Mouse (Mus musculus): ENCODE data around the gene Aplp1. TPM values are rescaled to one million over a fixed set of nuclear protein-coding genes. Genes with fewer than 3 reads are reported as not detected.
A peak's percentile ranks its signal among the peaks of the same experiment; 100 is the strongest.

Aplp1 gene
- polyA plus RNA-seq, 1 experiment from 2014 or later = 710 TPM

- no peak overlapping the region for H3K27ac ChIP-seq (replicated peaks; ENCODE audit: low read depth, low read length)
These were observed 29.7 kb upstream of the Aplp1 start for GRCm38 (mm10) chr7:30474999-30475398.

GRCm38 (mm10) chr7:30472411-30472810 lies 27.1 kb upstream of the Aplp1 start:
- WGBS = 43% methylated on average over 5 of the region's 5 CpGs
- Histone ChIP-seq H3K4me3 (replicated peaks; ENCODE audit: low read depth, low read length) (no peak overlapping the region), H3K27ac (replicated peaks; ENCODE audit: low read depth, low read length) (no peak overlapping the region), H3K9ac (replicated peaks; ENCODE audit: low read length) (no peak overlapping the region), H3K27me3 (ENCODE audit: control insufficient read depth, insufficient read depth, low read length) (peaks cover 12% of the 10 kb centered on the region), H3K4me2 (ENCODE audit: low read length) (no peak overlapping the region), H3K4me1 (ENCODE audit: control insufficient read depth, insufficient read depth, low read length) (0 out of 2 replicates have a peak, but pooled peaks cover under 1% of the 10 kb centered on the region), H3K36me3 (ENCODE audit: control insufficient read depth, insufficient read depth, low read length) (no peaks in the 10 kb centered on the region), H3K9me3 (ENCODE audit: control insufficient read depth, low read length) (no peaks in the 10 kb centered on the region)
- ATAC-seq (ENCODE audit: low FRiP score, low TSS enrichment) (no peak), DNase-seq (peak; percentile 57)

More at GRCm38 (mm10) chr7:30474999-30475398, 29.7 kb upstream of the Aplp1 start:
- Histone ChIP-seq H3K36me3 (ENCODE audit: control insufficient read depth, insufficient read depth, low read length) (no peaks in the 10 kb centered on the region), H3K4me3 (replicated peaks; ENCODE audit: low read depth, low read length) (no peak overlapping the region), H3K27me3 (ENCODE audit: control insufficient read depth, insufficient read depth, low read length) (no peaks in the 10 kb centered on the region), H3K4me1 (ENCODE audit: control insufficient read depth, insufficient read depth, low read length) (0 out of 2 replicates have a peak, but pooled peaks cover 3% of the 10 kb centered on the region), H3K9me3 (ENCODE audit: control insufficient read depth, low read length) (no peaks in the 10 kb centered on the region), H3K4me2 (ENCODE audit: low read length) (no peak overlapping the region), H3K9ac (replicated peaks; ENCODE audit: low read length) (no peak overlapping the region)
- WGBS = 69% methylated on average over 4 of the region's 4 CpGs
- no peak for DNase-seq
- ATAC-seq (ENCODE audit: low FRiP score, low TSS enrichment) = no peak

GRCm38 (mm10) chr7:30464816-30465300 lies 19.5 kb upstream of the Aplp1 start:
- Histone ChIP-seq H3K9me3 (ENCODE audit: control insufficient read depth, low read length) (no peaks in the 10 kb centered on the region), H3K9ac (replicated peaks; ENCODE audit: low read length) (no peak overlapping the region), H3K27ac (replicated peaks; ENCODE audit: low read depth, low read length) (no peak overlapping the region), H3K4me3 (replicated peaks; ENCODE audit: low read depth, low read length) (no peak overlapping the region), H3K36me3 (ENCODE audit: control insufficient read depth, insufficient read depth, low read length) (no peaks in the 10 kb centered on the region), H3K4me2 (ENCODE audit: low read length) (no peak overlapping the region), H3K4me1 (ENCODE audit: control insufficient read depth, insufficient read depth, low read length) (no peaks in the 10 kb centered on the region), H3K27me3 (ENCODE audit: control insufficient read depth, insufficient read depth, low read length) (peaks cover 71% of the 10 kb centered on the region)
- DNase-seq (no peak), ATAC-seq (ENCODE audit: low FRiP score, low TSS enrichment) (no peak)
- WGBS = 12% methylated on average over 6 of the region's 6 CpGs

- Histone ChIP-seq H3K27me3 (ENCODE audit: control insufficient read depth, insufficient read depth, low read length) (peaks cover 78% of the 10 kb centered on the region), H3K4me3 (replicated peaks; ENCODE audit: low read depth, low read length) (no peak overlapping the region), H3K9me3 (ENCODE audit: control insufficient read depth, low read length) (no peaks in the 10 kb centered on the region), H3K4me2 (ENCODE audit: low read length) (no peak overlapping the region), H3K9ac (replicated peaks; ENCODE audit: low read length) (no peak overlapping the region), H3K4me1 (ENCODE audit: control insufficient read depth, insufficient read depth, low read length) (no peaks in the 10 kb centered on the region), H3K36me3 (ENCODE audit: control insufficient read depth, insufficient read depth, low read length) (no peaks in the 10 kb centered on the region), H3K27ac (replicated peaks; ENCODE audit: low read depth, low read length) (no peak overlapping the region)
- 7% methylated on average over 4 of the region's 4 CpGs for WGBS
- no peak for DNase-seq
- no peak for ATAC-seq (ENCODE audit: low FRiP score, low TSS enrichment)
These were observed 18.7 kb upstream of the Aplp1 start for GRCm38 (mm10) chr7:30463996-30464395.

GRCm38 (mm10) chr7:30463568-30463967 lies 18.2 kb upstream of the Aplp1 start:
- no peak overlapping the region for H3K9ac ChIP-seq (replicated peaks; ENCODE audit: low read length)
- DNase-seq (no peak), ATAC-seq (ENCODE audit: low FRiP score, low TSS enrichment) (no peak)
- 0 out of 2 replicates have a peak, but pooled peaks cover 1% of the 10 kb centered on the region for H3K4me1 ChIP-seq (ENCODE audit: control insufficient read depth, insufficient read depth, low read length)
- WGBS = 17% methylated on average over 7 of the region's 7 CpGs
- H3K4me3 ChIP-seq (replicated peaks; ENCODE audit: low read depth, low read length) = no peak overlapping the region
- H3K27me3 ChIP-seq (ENCODE audit: control insufficient read depth, insufficient read depth, low read length) = peaks cover 76% of the 10 kb centered on the region
- H3K27ac ChIP-seq (replicated peaks; ENCODE audit: low read depth, low read length) = no peak overlapping the region
- no peaks in the 10 kb centered on the region for H3K9me3 ChIP-seq (ENCODE audit: control insufficient read depth, low read length)
- no peak overlapping the region for H3K4me2 ChIP-seq (ENCODE audit: low read length)
- no peaks in the 10 kb centered on the region for H3K36me3 ChIP-seq (ENCODE audit: control insufficient read depth, insufficient read depth, low read length)

- Histone ChIP-seq H3K4me1 (ENCODE audit: control insufficient read depth, insufficient read depth, low read length) (peaks cover 24% of the 10 kb centered on the region), H3K9ac (replicated peaks; ENCODE audit: low read length) (no peak overlapping the region), H3K36me3 (ENCODE audit: control insufficient read depth, insufficient read depth, low read length) (no peaks in the 10 kb centered on the region), H3K27ac (replicated peaks; ENCODE audit: low read depth, low read length) (no peak overlapping the region), H3K4me2 (ENCODE audit: low read length) (no peak overlapping the region), H3K4me3 (replicated peaks; ENCODE audit: low read depth, low read length) (no peak overlapping the region), H3K9me3 (ENCODE audit: control insufficient read depth, low read length) (no peaks in the 10 kb centered on the region), H3K27me3 (ENCODE audit: control insufficient read depth, insufficient read depth, low read length) (peaks cover 59% of the 10 kb centered on the region)
- DNase-seq (no peak), ATAC-seq (ENCODE audit: low FRiP score, low TSS enrichment) (no peak)
- 36% methylated on average over 6 of the region's 6 CpGs for WGBS
These were observed 14.1 kb upstream of the Aplp1 start for GRCm38 (mm10) chr7:30459484-30459883.

- under 1% methylated on average over 16 of the region's 16 CpGs for WGBS
- Histone ChIP-seq H3K27ac (replicated peaks; ENCODE audit: low read depth, low read length) (no peak within 1 kb of the TSS), H3K4me1 (ENCODE audit: control insufficient read depth, insufficient read depth, low read length) (peaks cover 24% of the 10 kb centered on the region), H3K9ac (replicated peaks; ENCODE audit: low read length) (peak within 1 kb of the TSS; percentile 42), H3K9me3 (ENCODE audit: control insufficient read depth, low read length) (no peaks in the 10 kb centered on the region), H3K4me2 (ENCODE audit: low read length) (peak within 1 kb of the TSS; percentile 55), H3K4me3 (replicated peaks; ENCODE audit: low read depth, low read length) (peak within 1 kb of the TSS; percentile 16), H3K27me3 (ENCODE audit: control insufficient read depth, insufficient read depth, low read length) (peaks cover 62% of the 10 kb centered on the region), H3K36me3 (ENCODE audit: control insufficient read depth, insufficient read depth, low read length) (no peaks in the 10 kb centered on the region)
- DNase-seq (peak; percentile 80), ATAC-seq (ENCODE audit: low FRiP score, low TSS enrichment) (peak; percentile 87)
These were observed 12.4 kb upstream of the Aplp1 start, which contains the start of the genes Kirrel2 and Nphs1 for GRCm38 (mm10) chr7:30457629-30458330. TSS of gene Kirrel2 (minus strand) at chr7:30457690. TSS of gene Nphs1 (plus strand) at chr7:30458315.

- peak overlapping the region; percentile 32; the same call in 1 of the 2 replicates for H3K9ac ChIP-seq (replicated peaks; ENCODE audit: low read length)
- no peak overlapping the region for H3K27ac ChIP-seq (replicated peaks; ENCODE audit: low read depth, low read length)
- peaks cover 58% of the 10 kb centered on the region for H3K27me3 ChIP-seq (ENCODE audit: control insufficient read depth, insufficient read depth, low read length)
- ATAC-seq (ENCODE audit: low FRiP score, low TSS enrichment) = peak; percentile 15
- peak; percentile 52 for DNase-seq
- H3K9me3 ChIP-seq (ENCODE audit: control insufficient read depth, low read length) = no peaks in the 10 kb centered on the region
- H3K36me3 ChIP-seq (ENCODE audit: control insufficient read depth, insufficient read depth, low read length) = no peaks in the 10 kb centered on the region
- under 1% methylated on average over 31 of the region's 31 CpGs for WGBS
- peaks cover 24% of the 10 kb centered on the region for H3K4me1 ChIP-seq (ENCODE audit: control insufficient read depth, insufficient read depth, low read length)
- peak overlapping the region; percentile 16 for H3K4me3 ChIP-seq (replicated peaks; ENCODE audit: low read depth, low read length)
- peak overlapping the region; percentile 55 for H3K4me2 ChIP-seq (ENCODE audit: low read length)
These were observed 11.7 kb upstream of the Aplp1 start for GRCm38 (mm10) chr7:30456911-30457628.

All from midbrain, embryonic 14.5 days (tissue).